Mouse (Mus musculus) thymus, adult 2 months (tissue): ENCODE data around the gene Tnfrsf9.

Source experiments
- CTCF ChIP-seq: fragments of 200-500 bp; IDR thresholded peaks from 2 replicates; pipeline ENCODE4 v1.5.1; 2012; ENCODE audit warnings: mild to moderate bottlenecking, control low read depth, low read length, moderate library complexity, borderline replicate concordance; ENCODE audit not compliant: control insufficient read depth, poor library complexity, insufficient read depth; ENCODE audit errors: extremely low read depth
- POLR2A ChIP-seq: fragments of 200-500 bp; IDR thresholded peaks from 2 replicates; pipeline ENCODE4 v1.6.1; 2012; ENCODE audit warnings: mild to moderate bottlenecking, low read length, control low read depth, moderate library complexity; ENCODE audit not compliant: control insufficient read depth, poor library complexity, insufficient read depth; ENCODE audit errors: extremely low read depth

DNA sequence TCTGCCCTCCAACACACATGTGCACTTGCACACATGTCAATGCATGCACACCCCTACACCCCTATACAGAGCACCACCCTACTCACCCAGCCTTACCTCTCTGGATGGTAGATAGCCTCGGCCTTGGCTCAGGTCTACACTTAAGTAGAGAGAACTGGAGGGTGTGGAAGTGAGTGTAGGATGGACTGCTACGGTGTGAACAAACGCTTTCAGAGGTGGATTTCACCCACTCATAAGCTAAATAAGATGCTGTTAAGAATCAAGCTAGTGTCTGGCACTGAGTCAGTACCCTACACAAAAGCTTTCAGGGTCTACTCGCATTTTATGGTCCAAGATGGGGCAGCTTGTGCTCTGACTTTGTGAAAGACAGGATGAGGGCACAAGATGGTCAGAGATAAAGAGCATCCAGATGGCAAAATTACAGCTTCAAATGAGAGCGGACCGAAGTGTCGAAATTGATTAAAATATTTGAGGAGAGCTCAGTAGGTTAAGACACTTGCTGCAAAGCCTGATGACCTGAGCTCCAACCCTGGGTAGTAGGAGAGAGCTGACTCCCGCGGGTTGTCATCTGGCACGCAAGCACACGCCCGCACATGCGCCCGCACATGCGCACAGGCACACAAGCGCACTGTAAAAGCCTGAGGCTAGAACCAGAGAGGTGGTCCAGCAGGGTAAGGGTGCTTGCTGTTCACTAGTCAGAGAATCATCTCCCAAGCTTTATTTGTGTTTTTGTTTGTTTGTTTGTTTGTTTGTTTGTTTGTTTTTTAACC lies 23.1 kb downstream of the Tnfrsf9 start:
- no peak for TF ChIP-seq CTCF
- TF ChIP-seq POLR2A: no peak
